Comparison of ENCODE assay signal across 14 mouse cellular contexts in genomic region chr14:74918521-74919103, GRCm38 (mm10). TPM values are rescaled to one million over a fixed set of nuclear protein-coding genes. Genes with fewer than 3 reads are reported as not detected.
DNase-seq lines count a peak whose midpoint lies in the region; TF ChIP-seq lines count a peak whose summit lies in the region.
"Had no signal": no experiment of that assay in that cellular context is flagged by ENCODE, and none has a peak within 500 bp of the region (broad histone marks: within the 10 kb centered on the region; RNA-seq: fewer than 3 reads in every experiment).

No protein-coding gene starts in this region.

- H3K36me3 ChIP-seq in spleen, adult 2 months (ENCODE audit: control insufficient read depth, insufficient read depth, low read length), result no peaks in the 10 kb centered on the region; the same call in 1 of the 2 replicates
- H3K36me3 ChIP-seq: forebrain, embryonic 10.5 days had no signal

- no peak for TF ChIP-seq POLR2A in spleen, adult 2 months (IDR thresholded peaks at IDR 0.05; ENCODE audit: low read depth, low read length)
- no peak for TF ChIP-seq POLR2A in bone marrow macrophage, adult 2 months (IDR thresholded peaks at IDR 0.05; ENCODE audit: borderline replicate concordance, low read depth, low read length)

- WGBS in spleen, adult 2 months, result 37% methylated on average over 5 of the region's 5 CpGs

- TF ChIP-seq CTCF in spleen, adult 2 months (IDR thresholded peaks at IDR 0.05; ENCODE audit: extremely low read depth, insufficient read depth, insufficient read length, insufficient replicate concordance), result no peak
- no peak for TF ChIP-seq CTCF in bone marrow macrophage, adult 2 months (IDR thresholded peaks at IDR 0.05; ENCODE audit: low read depth, low read length)

- H3K27ac ChIP-seq in spleen, adult 2 months (ENCODE audit: insufficient read depth, low read length), result peak overlapping the region; percentile 60
- H3K27ac ChIP-seq in bone marrow macrophage, adult 2 months (ENCODE audit: insufficient read depth, low read depth, low read length), result no peak overlapping the region
- H3K27ac ChIP-seq: forebrain, embryonic 10.5 days; hindbrain, embryonic 13.5 days had no signal

- H3K4me3 ChIP-seq in spleen, adult 2 months (ENCODE audit: extremely low read depth, insufficient read depth, insufficient read length), result no peak overlapping the region; the same call in 1 of the 2 replicates
- H3K4me3 ChIP-seq in bone marrow macrophage, adult 2 months (ENCODE audit: insufficient read depth, low read length), result peak overlapping the region; percentile 12; the same call in 1 of the 2 replicates
- H3K4me3 ChIP-seq: forebrain, embryonic 10.5 days; hindbrain, embryonic 13.5 days; kidney, embryonic 15.5 days had no signal

- H3K4me1 ChIP-seq in spleen, adult 2 months (ENCODE audit: control insufficient read depth, insufficient read depth, insufficient read length), result peaks cover 48% of the 10 kb centered on the region
- H3K4me1 ChIP-seq in bone marrow macrophage, adult 2 months (ENCODE audit: control insufficient read depth, insufficient read depth, low read length), result peaks cover 39% of the 10 kb centered on the region

- DNase-seq in adrenal gland, adult 8-10 months, result peak; percentile 46
- DNase-seq in adrenal gland, postnatal 25 days, result no peak
- DNase-seq in spleen, adult 2 months (ENCODE audit: low read depth in 1 of 2, low spot score in 2 of 2), result peak; percentile 40 to 49
- DNase-seq in spleen, adult 12 weeks (ENCODE audit: low spot score), result no peak
- peak; percentile 38 to 39 for DNase-seq in thymus, postnatal 36 days
- no peak for DNase-seq in urinary bladder, postnatal 36 days (ENCODE audit: low spot score in 2 of 2)
- no peak for DNase-seq in lung, postnatal 36 days
- DNase-seq: cerebellum, adult 18-20 months; gastrocnemius, postnatal 10 days; midbrain, embryonic 14.5 days had no signal

- no peaks in the 10 kb centered on the region for H3K27me3 ChIP-seq in spleen, adult 2 months (ENCODE audit: control insufficient read depth, insufficient read depth, low read length)
- H3K27me3 ChIP-seq: hindbrain, embryonic 13.5 days; kidney, embryonic 15.5 days had no signal

RNA-seq across cellular contexts. Expression of gene Lrch1, which starts 29.1 kb away (rescaled TPM):
- 10 to 100 TPM; 11.0 to 35.2 (median 19.0) TPM for total RNA-seq in adrenal gland, adult 8-10 months (2022)
- 11.7 and 20.5 TPM in 2 replicates for total RNA-seq in adrenal gland, postnatal 25 days (2021)
- polyA plus RNA-seq in spleen, adult 2 months (2012; rRNA removed), result 11.5 and 15.7 TPM in 2 replicates
- 21.3 and 21.8 TPM in 2 replicates for polyA plus RNA-seq in bone marrow macrophage, adult 2 months (2012; ENCODE audit: insufficient read depth, insufficient read length, missing spikeins)

Comparison
In these comparisons a context has a peak if more than half of its experiments do, and no peak if none do; other contexts are left out.
1. DNase-seq: peak in adrenal gland, adult 8-10 months (single experiment), spleen, adult 2 months (2 of 2) and thymus, postnatal 36 days (2 of 2); none in adrenal gland, postnatal 25 days (single experiment), spleen, adult 12 weeks (single experiment), urinary bladder, postnatal 36 days (0 of 2) and lung, postnatal 36 days (single experiment).